Mouse (Mus musculus) retina, postnatal 7 days (tissue): ENCODE measurements around the gene Rtn2.
A peak's percentile ranks its signal among the peaks of the same experiment; 100 is the strongest.

Source experiments
- DNase-seq: peaks from one replicate; pipeline ENCODE4 v3.0.0-alpha.2; 2012; ENCODE audit warnings: low read depth, low spot score

Gene Rtn2

DNA sequence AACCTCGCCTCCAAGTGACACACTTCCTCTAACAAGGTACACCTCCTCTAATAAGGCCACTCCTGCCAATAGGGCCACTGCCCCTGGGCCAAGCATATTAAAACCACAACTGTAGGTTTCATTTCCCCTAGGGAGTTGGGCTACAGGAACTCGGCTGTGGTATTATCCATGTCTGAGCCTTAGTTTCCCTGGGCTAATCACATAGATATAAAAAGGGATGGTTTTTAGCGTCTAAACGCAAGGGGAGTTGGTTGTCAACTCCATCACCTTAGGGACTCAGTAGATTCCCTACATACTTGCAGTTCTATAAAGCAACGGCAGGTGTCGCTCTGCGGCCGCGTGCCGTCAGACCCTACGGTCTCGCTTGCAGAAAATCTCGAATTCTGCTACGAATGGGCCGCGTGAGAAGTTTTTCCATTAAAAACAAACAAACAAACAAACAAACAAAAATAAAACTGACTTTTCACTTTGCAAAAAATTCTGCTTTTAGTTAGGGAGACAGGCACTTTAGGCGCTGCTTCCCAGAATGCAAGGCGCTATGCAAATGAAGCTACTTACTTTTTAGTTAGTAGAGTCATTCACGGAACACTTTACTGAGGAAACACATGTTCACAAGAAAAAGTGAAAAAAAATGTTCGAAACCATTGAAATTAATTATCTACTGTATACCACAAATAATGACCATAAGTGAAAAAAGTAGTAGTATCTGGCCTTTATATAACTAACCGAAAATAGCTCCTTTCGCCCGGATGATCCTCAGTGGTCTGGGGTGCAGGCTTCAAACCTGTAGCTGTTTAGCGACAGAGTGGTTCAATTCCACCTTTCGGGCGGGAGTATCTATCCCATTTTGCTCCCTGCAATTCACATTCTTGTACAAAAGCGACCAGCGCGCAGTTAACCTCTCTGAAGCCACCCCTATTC, 18.3 kb downstream of the Rtn2 start:
- peak; percentile 79 for DNase-seq

DNA sequence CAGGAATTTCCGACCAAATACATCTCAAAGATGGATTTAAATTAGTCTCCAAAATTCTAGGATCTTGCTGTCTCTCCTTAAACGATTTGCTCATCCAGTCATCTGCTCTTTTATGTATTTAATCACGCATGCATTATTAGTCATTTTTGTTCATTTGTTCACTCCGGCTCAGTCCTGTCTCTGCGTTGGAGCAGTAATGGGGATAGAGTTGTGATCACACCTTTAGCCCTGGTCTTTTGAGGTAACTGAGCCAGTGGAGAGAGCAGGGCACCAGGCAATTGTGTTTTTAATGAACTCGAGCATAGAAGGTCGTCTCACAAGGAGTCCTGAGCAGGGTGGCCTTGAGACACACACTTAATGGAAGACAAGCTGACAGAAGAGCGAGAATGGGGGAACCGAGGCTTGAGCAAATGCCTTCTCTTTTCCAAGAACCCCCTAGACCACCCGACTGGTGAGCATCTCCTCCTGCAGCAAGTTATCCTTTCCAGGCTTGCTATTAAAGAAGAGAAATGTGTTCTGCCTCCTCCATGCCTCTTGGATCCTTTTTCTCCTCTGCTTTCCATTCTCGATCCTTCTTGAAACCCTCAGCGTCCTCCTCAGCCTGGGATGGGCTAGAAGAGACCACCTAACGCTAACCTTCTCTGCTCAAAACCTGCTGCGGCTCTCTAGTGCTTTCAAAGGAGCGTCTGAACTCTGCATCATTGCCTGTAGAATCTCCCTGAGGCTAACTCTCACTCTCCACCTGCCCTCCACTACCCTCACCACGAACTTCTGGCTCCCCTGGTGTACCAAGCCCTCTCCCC, 19.2 kb downstream of the Rtn2 start:
- no peak for DNase-seq

DNA sequence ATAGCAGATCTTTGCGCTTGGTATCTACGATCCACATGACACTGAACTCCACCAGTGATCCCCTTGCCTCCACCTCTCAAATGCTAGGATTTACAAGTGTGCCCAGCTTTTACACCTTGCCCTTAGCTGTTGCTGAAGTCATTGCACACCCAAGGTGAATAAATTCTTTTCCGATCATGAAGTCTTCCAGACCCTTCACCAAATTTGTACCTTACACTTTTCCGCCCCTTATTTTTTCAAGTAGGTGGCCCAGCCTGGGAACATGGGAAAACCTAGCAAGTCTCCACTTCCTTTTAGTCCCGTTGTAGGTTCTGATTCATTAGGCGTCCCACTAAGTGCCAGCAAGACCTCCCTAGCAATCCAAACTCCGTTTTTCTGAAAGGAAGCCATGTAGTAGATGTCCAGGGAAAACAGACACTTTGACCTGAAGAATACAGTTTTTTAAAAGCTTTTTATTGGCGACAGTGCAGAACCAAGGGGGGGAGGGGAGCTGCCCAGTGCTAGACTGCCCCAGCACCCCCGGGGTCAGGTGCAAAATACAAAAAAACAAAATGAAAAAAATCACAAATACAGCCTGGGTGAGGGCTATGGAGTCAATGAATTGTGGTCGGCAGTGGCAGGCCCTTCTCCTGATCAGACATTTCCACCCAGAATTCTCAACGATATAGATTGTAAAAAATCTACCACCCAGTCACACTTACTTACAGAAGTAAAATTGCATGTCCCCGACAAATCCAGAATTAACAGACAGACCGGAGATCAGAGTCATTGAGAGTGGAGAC, 20.0 kb downstream of the Rtn2 start:
- no peak for DNase-seq

DNA sequence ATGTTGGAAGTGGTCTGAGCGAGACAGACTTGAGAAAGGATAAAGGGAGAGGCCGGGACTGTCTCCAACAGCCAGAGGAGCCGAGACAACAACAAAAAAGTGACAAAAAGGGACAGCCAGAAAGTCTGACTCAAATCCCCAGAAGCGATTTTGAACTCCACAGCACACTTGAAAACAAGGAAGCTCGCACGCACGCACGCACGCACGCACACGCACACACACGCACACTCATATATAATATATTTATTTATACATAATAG, 20.6 kb downstream of the Rtn2 start:
- no peak for DNase-seq

DNA sequence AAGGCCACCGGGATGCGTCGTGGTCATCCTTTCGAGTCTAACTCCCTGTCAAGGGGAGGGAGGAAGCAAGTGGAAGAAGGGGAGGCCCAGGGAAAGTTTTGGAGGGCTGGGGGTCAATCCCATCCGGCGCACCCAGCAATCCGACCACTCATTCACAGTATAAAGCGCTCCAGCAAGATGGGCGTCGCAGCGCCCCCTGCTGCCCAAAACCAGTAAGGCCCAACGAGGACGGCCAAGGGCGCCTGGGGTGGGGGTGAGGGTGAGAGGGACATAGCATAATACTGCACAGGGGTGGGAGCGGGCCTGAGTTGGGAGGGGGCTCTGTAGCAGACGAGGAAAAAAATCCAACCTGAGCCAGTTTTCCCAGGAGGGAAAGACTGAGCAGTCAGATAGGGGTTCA, 21.3 kb downstream of the Rtn2 start:
- DNase-seq = peak; percentile 71

DNA sequence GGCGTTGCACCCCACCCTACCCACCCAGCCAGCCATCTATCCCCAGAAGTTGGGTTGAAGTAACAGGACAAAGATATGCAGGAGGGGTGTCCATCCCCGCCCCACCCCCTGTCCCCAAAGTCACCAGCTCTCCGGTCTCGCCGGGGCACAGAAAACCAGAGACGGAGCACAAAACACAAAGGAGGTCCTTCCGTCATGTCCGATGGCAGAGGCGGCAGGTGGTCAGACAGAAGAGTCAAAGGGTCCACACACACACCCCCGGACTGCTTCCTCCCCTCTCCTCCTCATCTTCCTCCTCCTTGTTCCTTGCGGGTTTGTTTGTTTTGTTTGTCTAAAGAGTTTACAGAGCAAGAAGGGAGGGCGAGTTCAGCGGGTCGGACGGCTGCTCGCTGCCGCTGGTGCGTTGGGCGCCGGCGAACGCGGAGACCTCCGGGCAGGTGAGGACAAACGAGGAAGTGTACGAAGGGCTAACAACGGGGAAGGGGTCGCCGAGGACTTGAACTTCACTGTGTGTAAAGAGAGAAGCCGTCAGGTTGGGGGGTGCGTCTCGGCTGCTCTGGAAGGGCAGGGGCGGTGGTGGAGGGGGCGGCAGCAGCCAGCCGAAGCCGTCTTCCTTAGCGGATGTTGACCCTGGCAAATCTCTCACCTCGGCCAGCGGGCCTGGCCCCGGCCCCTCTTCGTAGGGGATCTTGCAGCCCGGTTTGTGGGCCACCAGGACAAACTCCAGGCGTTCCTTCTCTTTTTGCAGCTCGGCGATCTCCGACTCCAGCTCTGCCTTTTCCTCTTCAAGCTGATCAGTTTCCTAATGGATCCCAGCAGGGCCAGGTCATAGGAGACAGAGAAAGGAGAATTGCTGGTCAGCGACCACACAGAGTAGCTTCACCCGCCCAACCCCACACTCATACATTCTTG, 22.3 kb downstream of the Rtn2 start:
- DNase-seq = no peak

DNA sequence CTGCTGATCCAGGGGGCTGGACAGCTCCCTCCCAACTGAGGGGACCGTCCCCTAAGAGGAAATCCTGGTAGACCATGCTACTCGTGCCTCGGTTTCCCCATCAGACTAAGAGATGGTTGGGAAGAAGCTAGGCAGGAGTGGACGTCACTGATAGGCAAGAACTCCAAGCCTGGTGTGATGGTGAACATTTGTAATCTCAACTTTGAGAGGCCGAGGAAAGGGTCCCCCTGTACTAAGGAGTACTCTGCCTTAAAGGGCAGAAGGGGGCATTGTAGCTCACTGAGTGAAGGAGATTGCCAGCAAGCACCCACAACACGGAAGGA, 22.9 kb downstream of the Rtn2 start:
- no peak for DNase-seq

DNA sequence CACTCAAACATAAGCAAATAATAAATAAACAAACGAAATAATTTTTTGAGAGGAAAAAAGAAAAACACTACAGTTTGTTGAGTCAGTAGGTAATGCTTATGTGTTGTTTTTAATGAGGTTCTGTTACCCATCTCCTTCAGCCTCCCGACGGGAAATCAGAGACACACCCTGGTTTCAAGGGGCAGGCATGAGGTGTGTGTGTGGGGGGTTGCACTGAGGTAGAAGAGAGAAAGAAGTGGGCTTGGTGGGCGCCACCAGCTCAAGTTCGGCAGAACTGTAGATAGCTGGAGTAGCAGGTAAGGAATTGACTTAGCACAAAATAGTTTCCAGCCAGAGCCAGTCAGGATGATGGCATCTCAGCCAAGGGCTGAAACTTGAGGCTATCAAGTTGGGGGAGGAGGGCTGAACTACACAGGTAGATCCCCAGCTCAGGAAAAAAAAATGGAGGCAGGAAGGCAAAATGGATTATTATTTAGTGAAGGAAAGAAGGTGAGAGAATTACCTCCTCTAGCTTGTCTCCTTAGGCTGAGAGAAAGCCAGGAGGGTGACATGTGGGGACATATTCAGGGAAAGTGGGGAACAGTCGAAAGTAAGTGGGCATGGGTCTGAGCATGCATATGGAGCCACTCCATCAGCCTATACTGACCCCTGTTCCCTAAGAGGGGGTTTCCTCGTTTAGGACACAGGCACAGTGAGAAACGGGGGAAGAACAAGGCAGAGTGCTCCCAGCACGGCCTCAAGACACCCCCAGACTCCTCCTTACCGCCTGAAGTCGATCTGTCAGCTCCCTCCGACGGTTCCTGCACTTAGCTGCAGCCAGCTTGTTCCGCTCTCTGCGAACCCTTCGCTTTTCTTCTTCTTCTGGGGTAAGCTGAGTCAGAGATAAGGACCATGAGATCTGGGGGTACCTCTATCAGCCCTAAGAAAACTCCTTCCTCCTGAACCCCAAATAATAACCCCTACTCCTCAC, 23.7 kb downstream of the Rtn2 start:
- DNase-seq = no peak

DNA sequence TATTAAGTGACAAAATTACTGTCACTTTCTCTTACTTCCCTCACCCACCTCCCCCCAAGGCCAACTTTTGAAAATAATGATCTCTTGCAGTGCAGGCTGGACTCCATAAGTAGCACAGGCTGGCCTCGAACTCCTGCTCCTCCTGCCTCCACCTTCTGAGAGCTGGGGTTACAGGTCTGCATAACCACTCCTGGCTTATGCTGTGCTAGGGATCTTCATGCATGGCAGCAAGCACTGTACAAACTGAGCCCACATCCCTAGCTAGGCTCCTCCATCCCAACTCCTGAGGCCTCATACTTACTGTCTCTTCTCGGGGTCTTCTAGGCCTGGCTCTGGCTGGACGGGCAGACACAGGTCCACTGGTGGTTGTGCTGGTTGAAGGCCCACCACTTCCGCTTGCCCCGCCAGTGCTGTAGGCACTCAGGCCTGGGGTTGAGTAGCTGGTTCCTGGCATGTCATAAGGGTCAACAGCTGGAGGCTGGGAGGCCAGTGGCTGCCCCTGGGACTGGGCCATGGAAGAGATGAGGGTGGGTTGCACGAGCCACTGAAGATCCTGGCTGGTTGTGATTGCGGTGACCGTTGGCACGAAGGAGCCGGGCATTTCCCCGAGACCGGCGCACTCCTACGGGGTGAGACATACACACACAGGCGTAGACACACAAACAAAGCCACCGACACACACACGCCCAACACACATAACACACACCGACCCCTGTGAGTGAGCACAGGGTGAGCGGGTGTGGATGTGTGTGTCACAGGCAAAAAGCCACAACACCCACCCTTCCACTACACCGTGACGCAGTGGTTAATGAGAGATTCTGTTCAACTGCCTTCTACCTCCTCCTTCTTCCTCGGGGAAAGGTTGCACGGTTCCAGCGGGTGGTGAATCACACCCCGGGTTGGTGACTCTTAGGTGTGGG, 24.7 kb downstream of the Rtn2 start:
- no peak for DNase-seq

DNA sequence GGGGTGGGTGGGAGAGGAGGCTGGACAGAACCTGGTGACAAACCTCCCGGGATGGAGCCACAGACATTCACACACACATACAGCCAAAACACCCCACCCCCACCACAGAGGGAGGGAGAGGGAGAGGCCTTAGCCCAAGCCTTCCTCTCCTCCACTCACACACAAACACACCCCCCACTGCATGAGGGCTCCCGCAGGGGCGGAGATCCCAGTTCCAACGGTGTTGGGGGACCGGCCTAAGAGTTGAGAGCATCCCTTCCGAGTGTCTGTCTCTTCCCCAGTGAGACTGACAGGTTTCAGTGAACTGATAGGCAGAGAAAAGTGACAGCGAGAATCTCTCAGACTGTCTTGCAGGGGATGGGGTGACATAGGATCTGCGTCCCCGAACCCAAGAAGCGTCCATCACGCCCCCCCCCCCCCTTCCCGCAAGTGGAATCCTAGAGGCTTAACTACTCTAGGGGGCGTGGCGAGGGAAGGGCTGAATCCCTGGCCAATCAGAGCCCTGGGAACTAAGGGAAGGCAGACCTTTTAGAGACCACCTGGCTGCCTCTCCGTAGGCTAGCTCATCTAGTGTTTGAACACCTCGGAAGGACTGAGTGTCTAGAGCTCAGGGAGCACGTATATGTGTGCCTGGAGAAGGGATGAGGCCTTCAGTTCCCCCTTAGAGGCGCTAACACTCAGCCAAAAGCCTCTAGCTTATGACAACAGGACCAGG, 25.5 kb downstream of the Rtn2 start:
- DNase-seq = peak; percentile 73

DNA sequence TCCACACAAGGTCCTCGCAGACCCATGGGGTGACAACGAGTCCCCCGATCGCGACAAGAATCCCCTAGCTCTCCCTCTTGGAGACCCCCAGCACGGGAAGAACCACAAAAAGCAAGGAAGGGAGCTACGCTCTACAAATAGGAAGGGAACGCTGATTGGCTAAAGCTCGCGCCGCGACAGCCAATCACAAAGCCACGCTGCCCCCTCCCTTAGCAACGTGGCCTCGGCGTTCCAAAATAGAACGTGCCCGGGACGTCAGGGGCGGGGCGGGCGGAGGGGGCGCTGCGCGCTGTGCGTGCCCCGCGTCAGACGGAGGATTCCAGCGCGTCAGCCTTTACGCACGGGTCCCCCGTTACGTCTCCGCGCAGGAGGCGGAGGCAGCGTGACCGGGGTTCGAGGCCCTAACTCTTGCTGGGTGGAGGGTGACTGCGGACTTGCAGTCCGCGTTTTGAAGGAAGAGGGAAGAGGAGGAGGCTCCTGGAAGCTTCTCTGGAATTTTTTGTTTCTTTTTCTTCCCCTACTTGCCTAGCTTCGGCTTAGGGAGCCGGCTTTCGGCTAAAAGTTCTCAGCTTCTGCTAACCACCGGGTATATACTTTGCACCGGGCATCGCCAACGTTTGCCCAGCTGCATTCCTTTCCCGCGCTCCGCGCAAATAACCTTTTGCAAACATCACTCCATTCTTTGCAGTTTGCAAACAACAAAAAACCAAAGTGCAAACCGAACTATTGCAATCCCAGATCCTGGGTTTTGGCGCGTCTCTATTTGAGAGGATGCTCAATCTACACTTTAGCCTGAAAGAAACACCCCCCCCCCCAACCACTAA, 26.2 kb downstream of the Rtn2 start:
- DNase-seq = peak; percentile 89

DNA sequence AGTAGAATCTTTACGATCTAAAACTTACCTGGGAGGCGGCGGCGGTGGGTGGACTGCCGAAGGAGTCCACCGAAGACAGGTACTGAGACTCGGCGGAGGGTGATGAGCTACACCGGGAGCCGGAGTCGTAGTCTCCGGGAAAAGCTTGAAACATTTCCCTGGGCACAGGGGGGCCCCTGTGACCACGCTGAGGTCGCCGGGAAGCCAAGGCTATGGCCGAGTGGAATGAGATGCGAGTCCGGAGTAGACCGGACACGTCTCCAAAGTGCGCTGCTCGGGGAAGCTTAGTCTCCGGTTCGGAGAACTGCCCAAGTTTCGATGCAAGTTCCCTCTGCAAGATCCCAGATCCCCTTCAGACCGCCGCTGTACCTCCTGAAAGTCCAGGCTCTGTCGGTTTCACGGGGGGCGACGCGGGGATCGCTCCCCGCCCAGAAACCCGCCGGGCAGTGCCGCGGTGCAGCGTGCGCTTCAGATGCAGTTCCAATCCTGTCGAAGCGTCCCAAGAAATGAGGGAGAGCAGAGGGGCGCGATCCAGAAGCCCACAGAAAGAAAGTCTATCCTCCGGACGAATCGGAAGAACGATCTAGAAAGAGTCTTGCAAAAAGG, 27.0 kb downstream of the Rtn2 start:
- no peak for DNase-seq

DNA sequence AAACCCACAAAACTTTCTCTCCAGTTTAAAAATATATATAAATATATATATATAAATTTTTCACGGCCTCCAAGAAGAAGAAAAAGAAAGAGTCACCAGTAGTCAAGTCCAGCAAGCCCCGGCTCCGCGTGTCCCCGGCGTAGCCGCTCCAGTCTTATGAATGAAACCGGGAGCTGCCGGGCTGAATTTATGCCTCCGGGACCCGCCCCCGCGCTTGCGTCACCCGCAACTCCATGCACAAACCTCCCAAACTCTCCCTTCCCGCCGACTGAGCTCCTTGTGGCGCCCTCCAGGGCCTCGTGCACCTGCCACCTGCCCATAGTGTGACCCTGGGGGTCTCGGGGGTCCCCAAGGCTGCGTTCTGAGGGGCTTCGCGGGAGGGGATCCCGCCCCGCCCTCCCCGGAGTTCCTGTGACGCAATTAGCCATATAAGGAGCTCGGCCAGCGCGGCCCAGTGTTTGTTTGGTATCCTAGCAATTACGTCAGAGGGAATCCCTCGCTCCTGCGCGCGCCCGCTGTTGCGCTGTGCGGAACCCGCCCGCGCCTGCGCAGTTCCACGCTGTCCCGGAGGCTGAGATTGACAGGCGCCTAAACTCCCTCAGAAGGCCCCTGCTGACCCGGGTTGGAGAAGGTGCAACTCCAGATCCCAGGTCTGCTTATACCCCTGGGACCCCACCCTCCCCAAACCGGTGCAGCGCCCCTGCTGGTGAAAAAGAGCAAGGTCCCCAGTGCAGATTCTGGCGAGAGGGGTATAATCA, 27.6 kb downstream of the Rtn2 start, which contains the start of gene Fosb:
Gene Fosb (minus strand): TSS at position 168 of the 758 bp plus-strand sequence.
- peak; percentile 93 for DNase-seq

DNA sequence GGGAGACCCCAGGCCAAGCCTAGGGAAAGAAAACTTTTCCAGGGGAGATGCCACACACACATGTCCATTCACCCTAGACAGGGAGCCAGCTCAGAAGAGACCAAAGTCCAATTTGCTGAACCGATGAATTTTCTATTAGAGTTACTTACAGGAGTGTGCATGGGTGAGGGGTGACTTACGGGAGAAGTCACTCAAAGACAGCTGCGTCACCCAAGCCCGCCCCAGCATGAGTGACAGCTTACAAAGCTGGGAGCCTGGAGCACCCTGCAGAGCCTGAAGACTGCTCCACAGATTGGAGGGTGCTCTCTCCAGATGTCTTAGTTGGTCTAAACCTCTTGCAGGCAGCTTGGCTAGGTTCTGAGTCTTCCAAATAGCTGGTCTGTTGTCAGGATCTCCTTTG, 29.6 kb downstream of the Rtn2 start:
- no peak for DNase-seq

DNA sequence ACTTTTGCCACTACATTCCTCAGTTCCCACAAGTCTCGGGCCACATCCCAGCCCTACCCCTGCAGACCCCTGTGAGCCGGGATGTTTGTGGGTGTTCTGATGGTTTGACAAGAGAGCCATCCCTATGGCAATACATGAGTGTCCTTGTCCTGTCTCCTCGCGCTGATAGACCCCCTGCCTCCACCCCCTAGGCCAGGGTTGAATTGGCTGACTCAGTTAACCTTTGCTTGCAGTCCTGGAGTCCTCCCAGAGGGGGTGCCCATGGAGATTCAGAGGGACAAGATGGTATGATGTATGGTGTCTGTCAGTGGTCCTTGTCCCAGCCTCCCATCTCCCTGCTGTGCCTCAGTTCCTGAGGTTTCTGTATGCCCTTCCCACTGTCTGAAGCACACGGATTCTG, 31.6 kb downstream of the Rtn2 start:
- no peak for DNase-seq

DNA sequence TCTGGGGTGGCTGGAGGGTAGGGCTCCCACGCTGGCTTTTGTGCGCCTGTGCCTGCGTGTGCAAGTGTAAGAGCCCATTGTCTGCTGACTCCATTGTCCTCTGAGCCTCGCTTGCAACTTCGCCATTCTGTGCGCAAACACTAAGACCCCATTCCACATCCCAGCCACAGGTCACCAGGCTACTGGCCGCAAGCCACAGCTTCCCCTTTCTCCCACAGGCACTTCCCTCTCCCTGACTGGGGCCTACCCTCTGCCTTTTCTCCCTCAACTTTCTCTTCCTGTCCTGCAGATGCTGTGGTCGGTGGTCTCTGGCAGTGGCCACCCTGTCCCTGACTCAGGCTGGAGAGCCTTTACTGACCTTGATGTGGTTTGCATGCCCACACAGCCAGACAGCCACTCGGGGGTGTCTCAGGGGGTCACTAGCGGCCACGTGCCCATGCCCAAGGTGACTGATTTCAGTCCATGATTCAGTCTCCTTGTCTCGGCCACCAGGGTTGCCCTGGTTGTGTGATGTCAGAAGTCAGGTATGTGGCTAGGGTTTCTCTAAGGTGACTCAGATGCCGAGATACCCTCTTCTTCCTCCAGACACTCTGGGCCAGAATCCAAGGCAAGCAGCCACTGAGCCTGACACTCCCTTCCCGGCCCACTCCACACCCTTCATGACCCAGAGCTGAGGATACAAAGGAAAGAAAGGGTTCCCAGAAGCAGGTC, 34.2 kb downstream of the Rtn2 start:
- DNase-seq = no peak
